Mouse (Mus musculus) lung, adult 2 months (tissue): ENCODE results near the gene Kif12.

ENCODE experiments used
- CTCF ChIP-seq: fragments of 200-500 bp; IDR thresholded peaks from 2 replicates; pipeline ENCODE4 v1.5.1; 2011; ENCODE audit warnings: mild to moderate bottlenecking, low read length, control low read depth; ENCODE audit not compliant: insufficient read depth
- POLR2A ChIP-seq: fragments of 200-500 bp; IDR thresholded peaks from 2 replicates; pipeline ENCODE4 v1.6.1; 2011; ENCODE audit warnings: low read depth, mild to moderate bottlenecking, control low read depth, low read length, borderline replicate concordance; ENCODE audit errors: extremely low read depth

DNA sequence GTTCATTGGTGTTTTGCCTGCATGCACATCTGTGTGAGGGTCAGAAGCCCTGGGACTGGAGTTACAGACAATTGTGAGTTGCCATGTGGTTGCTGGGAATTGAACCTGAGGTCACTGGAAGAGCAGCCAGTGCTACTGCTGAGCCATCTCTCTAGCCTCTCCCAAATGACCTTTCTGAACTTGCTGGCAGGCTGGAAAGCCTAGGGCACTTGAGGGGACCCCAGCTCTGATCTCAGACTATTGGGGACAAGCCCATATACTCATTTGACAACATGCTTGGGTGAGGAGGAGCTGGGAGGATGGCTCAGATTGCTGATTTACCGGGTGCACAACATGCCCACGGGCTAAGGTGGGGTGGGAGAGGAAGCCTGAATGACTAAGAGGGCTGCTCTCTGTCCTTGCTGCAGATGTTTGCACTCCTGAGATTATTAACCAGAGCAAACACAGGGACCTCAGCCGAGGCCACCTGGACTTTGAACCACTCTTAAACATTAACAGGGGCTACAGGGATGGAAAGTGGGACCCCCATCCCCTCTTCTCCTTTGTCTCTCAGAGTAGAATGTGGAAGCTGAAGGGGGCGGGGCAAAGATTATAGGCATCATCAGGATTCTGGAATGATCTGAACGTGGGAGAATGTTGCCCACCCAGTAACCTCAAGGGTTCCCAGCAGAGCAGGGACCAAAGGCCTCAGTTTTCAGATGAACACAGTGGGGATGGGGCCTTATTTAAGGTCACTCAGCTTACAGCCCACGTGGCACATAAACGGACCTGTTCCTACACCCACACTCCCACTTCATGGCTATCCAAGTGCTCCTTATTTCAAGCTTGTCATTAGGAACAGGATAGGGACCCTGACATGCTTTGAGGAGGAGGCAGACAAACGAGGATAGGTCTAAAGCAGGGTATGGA, 15.0 kb downstream of the Kif12 start:
- TF ChIP-seq CTCF (no peak), POLR2A (no peak)
